Comparison of ENCODE assay signal across 8 mouse cellular contexts in genomic region chr7:120865832-120866231, GRCm38 (mm10). TPM values are rescaled to one million over a fixed set of nuclear protein-coding genes. Genes with fewer than 3 reads are reported as not detected.
DNase-seq lines count a peak whose midpoint lies in the region; ATAC-seq and TF ChIP-seq lines count a peak whose summit lies in the region.

No protein-coding gene starts in this region.

- DNase-seq in kidney, postnatal 0 days (ENCODE audit: low spot score), result no peak
- no peak for DNase-seq in kidney, adult 18-20 months
- DNase-seq in liver, postnatal 0 days, result peak; percentile 67
- DNase-seq in skeletal muscle tissue, adult 2 months (ENCODE audit: low read depth, low spot score), result peak; percentile 59
- DNase-seq in retina, postnatal 1 day, result no peak
- DNase-seq in layer of hippocampus, postnatal 10 days (ENCODE audit: low spot score in 2 of 2), result no peak

- peak; percentile 38; the same call in 1 of the 2 replicates for TF ChIP-seq EP300 in liver, postnatal 0 days (IDR thresholded peaks at IDR 0.05; ENCODE audit: low read depth)

- peak overlapping the region; percentile 77 for H3K27ac ChIP-seq in kidney, postnatal 0 days
- peak overlapping the region; percentile 73 for H3K27ac ChIP-seq in embryonic facial prominence, embryonic 15.5 days (replicated peaks)
- H3K27ac ChIP-seq in liver, postnatal 0 days (ENCODE audit: low read depth), result peak overlapping the region; percentile 89

- H3K4me3 ChIP-seq in kidney, postnatal 0 days (replicated peaks; ENCODE audit: low read depth, low read length), result no peak overlapping the region
- H3K4me3 ChIP-seq in embryonic facial prominence, embryonic 15.5 days (replicated peaks), result no peak overlapping the region
- no peak overlapping the region for H3K4me3 ChIP-seq in liver, postnatal 0 days (ENCODE audit: low read depth, low read length)

- H3K4me2 ChIP-seq in kidney, postnatal 0 days (ENCODE audit: low read length), result no peak overlapping the region
- no peak overlapping the region for H3K4me2 ChIP-seq in embryonic facial prominence, embryonic 15.5 days (replicated peaks)
- peak overlapping the region; percentile 66 for H3K4me2 ChIP-seq in liver, postnatal 0 days (ENCODE audit: low read depth, low read length)

- no peak overlapping the region for H3K9ac ChIP-seq in kidney, postnatal 0 days (ENCODE audit: low read depth, low read length)
- H3K9ac ChIP-seq in embryonic facial prominence, embryonic 15.5 days, result no peak overlapping the region
- H3K9ac ChIP-seq in liver, postnatal 0 days (replicated peaks), result peak overlapping the region; percentile 42

- H3K36me3 ChIP-seq in kidney, postnatal 0 days (ENCODE audit: insufficient read depth, low read length), result no peaks in the 10 kb centered on the region
- H3K36me3 ChIP-seq in embryonic facial prominence, embryonic 15.5 days, result no peaks in the 10 kb centered on the region
- H3K36me3 ChIP-seq in liver, postnatal 0 days (replicated peaks; ENCODE audit: insufficient read depth, low read length), result peaks cover 7% of the 10 kb centered on the region; the same call in 1 of the 2 replicates

- WGBS in kidney, postnatal 0 days, result 55% methylated on average over 4 of the region's 4 CpGs
- WGBS in embryonic facial prominence, embryonic 15.5 days, result 68% methylated on average over 4 of the region's 4 CpGs
- WGBS in liver, postnatal 0 days (ENCODE audit: insufficient replicate concordance), result 58% methylated on average over 4 of the region's 4 CpGs

- no peaks in the 10 kb centered on the region for H3K27me3 ChIP-seq in kidney, postnatal 0 days (ENCODE audit: insufficient read depth, low read length)
- H3K27me3 ChIP-seq in embryonic facial prominence, embryonic 15.5 days, result no peaks in the 10 kb centered on the region
- H3K27me3 ChIP-seq in liver, postnatal 0 days (ENCODE audit: insufficient read depth, low read length), result no peaks in the 10 kb centered on the region

- ATAC-seq in kidney, postnatal 0 days (replicated peaks; ENCODE audit: low FRiP score, low read depth), result no peak; the same call in 1 of the 2 replicates
- peak; percentile 59; the same call in 1 of the 2 replicates for ATAC-seq in embryonic facial prominence, embryonic 15.5 days (ENCODE audit: insufficient number of reproducible peaks, low FRiP score, low TSS enrichment, low read depth)
- ATAC-seq in hematopoietic stem cell, adult 5-6 weeks (replicated peaks in 1 of 2; ENCODE audit: insufficient read depth in 1 of 2, low FRiP score in 2 of 2, low TSS enrichment in 1 of 2, low read depth in 1 of 2, poor library complexity in 2 of 2, severe bottlenecking in 2 of 2), result peak; percentile 9 to 39; a peak in 1 of 4 replicates
- peak; percentile 83 for ATAC-seq in liver, postnatal 0 days

- H3K4me1 ChIP-seq in kidney, postnatal 0 days (replicated peaks; ENCODE audit: insufficient read depth, low read length), result peaks cover 17% of the 10 kb centered on the region; the same call in 1 of the 2 replicates
- peaks cover 72% of the 10 kb centered on the region for H3K4me1 ChIP-seq in embryonic facial prominence, embryonic 15.5 days
- peaks cover 85% of the 10 kb centered on the region for H3K4me1 ChIP-seq in liver, postnatal 0 days (ENCODE audit: insufficient read depth)

- TF ChIP-seq CTCF in kidney, postnatal 0 days (IDR thresholded peaks at IDR 0.05; ENCODE audit: low read depth), result no peak
- no peak for TF ChIP-seq CTCF in liver, postnatal 0 days (IDR thresholded peaks at IDR 0.05; ENCODE audit: low read depth)

- no peaks in the 10 kb centered on the region for H3K9me3 ChIP-seq in kidney, postnatal 0 days (replicated peaks; ENCODE audit: low read length)
- H3K9me3 ChIP-seq in embryonic facial prominence, embryonic 15.5 days (replicated peaks), result no peaks in the 10 kb centered on the region
- H3K9me3 ChIP-seq in liver, postnatal 0 days (ENCODE audit: low read length), result no peaks in the 10 kb centered on the region

RNA-seq across cellular contexts. Expression of gene Eef2k, which starts 23.2 kb away (rescaled TPM):
- 13.8 and 14.9 TPM in 2 replicates for polyA plus RNA-seq in kidney, postnatal 0 days (2015; fragmentation: Nextera tagmentation; extraction: Ambion mirVana)
- 65.2 and 75.4 TPM in 2 replicates for polyA plus RNA-seq in embryonic facial prominence, embryonic 15.5 days (2015; fragmentation: Nextera tagmentation; extraction: Ambion mirVana)
- 146 and 162 TPM in 2 replicates for total RNA-seq in hematopoietic stem cell, adult 5-6 weeks (2017)
- 14.4 and 19.5 TPM in 2 replicates for polyA plus RNA-seq in liver, postnatal 0 days (2015; fragmentation: Nextera tagmentation; extraction: Ambion mirVana)
- total RNA-seq in layer of hippocampus, postnatal 10 days (2021), result 10 to 100 TPM; 38.9 to 41.7 TPM

RNA-seq across cellular contexts. Expression of gene Polr3e, which starts 51.7 kb away (rescaled TPM):
- polyA plus RNA-seq in kidney, postnatal 0 days (2015; fragmentation: Nextera tagmentation; extraction: Ambion mirVana), result 31.8 and 34.0 TPM in 2 replicates
- 34.1 and 35.1 TPM in 2 replicates for polyA plus RNA-seq in embryonic facial prominence, embryonic 15.5 days (2015; fragmentation: Nextera tagmentation; extraction: Ambion mirVana)
- 25.8 and 28.4 TPM in 2 replicates for total RNA-seq in hematopoietic stem cell, adult 5-6 weeks (2017)
- 8.5 and 9.3 TPM in 2 replicates for polyA plus RNA-seq in liver, postnatal 0 days (2015; fragmentation: Nextera tagmentation; extraction: Ambion mirVana)
- 10 to 100 TPM; 31.3 to 32.0 TPM for total RNA-seq in layer of hippocampus, postnatal 10 days (2021)

RNA-seq across cellular contexts. Expression of gene Gm5737, which starts 53.7 kb away (rescaled TPM):
- polyA plus RNA-seq in kidney, postnatal 0 days (2015; fragmentation: Nextera tagmentation; extraction: Ambion mirVana), result not detected in 2 replicates
- not detected in 2 replicates for polyA plus RNA-seq in embryonic facial prominence, embryonic 15.5 days (2015; fragmentation: Nextera tagmentation; extraction: Ambion mirVana)
- total RNA-seq in hematopoietic stem cell, adult 5-6 weeks (2017), result not detected in 2 replicates
- not detected in 2 replicates for polyA plus RNA-seq in liver, postnatal 0 days (2015; fragmentation: Nextera tagmentation; extraction: Ambion mirVana)
- total RNA-seq in layer of hippocampus, postnatal 10 days (2021), result under 1 TPM in 1 of 2 experiments, not detected in 1; 0.27 TPM

Comparison
In these comparisons a context has a peak if more than half of its experiments do, and no peak if none do; other contexts are left out.
1. DNase-seq: peak in liver, postnatal 0 days (single experiment) and skeletal muscle tissue, adult 2 months (single experiment); none in kidney, postnatal 0 days (single experiment), kidney, adult 18-20 months (single experiment), retina, postnatal 1 day (single experiment) and layer of hippocampus, postnatal 10 days (0 of 2).
2. Peak in every context shown above with its lines, with median percentiles within 50 percentile points of each other: H3K27ac ChIP-seq.